Mouse (Mus musculus) MEL (cell line): Measurements from ENCODE around the gene Top3b. TPM values are rescaled to one million over a fixed set of nuclear protein-coding genes. Genes with fewer than 3 reads are reported as not detected.

Experiments
- DNase-seq: peaks from one replicate; pipeline ENCODE4 v3.0.0; 2011; ENCODE audit warnings: low read depth, low spot score
- H3K27ac ChIP-seq: 2 replicates; pipeline ENCODE4 v1.5.1; 2012; ENCODE audit warnings: low read depth, mild to moderate bottlenecking, control low read depth, low read length, moderate library complexity; ENCODE audit not compliant: control insufficient read depth
- H3K27me3 ChIP-seq, 2 experiments: fragments of 150-350 bp in 1 of 2; sonication (generic) in 1 of 2; 2 replicates each; pipeline ENCODE4 v1.6.1; 2012; ENCODE audit warnings: low read length in 2 of 2, mild to moderate bottlenecking in 2 of 2, improper control_type of control experiment in 1 of 2, moderate library complexity in 1 of 2; ENCODE audit not compliant: insufficient read depth in 2 of 2, control insufficient read depth in 1 of 2
- H3K36me3 ChIP-seq, 2 experiments: 2 replicates each; pipeline ENCODE4 v1.6.1; 2012 to 2014; ENCODE audit warnings: low read length in 2 of 2, improper control_type of control experiment in 1 of 2, inconsistent platforms in 1 of 2, mild to moderate bottlenecking in 1 of 2; ENCODE audit not compliant: insufficient read depth in 2 of 2, control insufficient read depth in 1 of 2
- H3K4me1 ChIP-seq, 2 experiments: fragments of 150-350 bp in 1 of 2; sonication (generic) in 1 of 2; 2 replicates each; pipeline ENCODE4 v1.6.1; 2012; ENCODE audit warnings: low read length in 2 of 2, improper control_type of control experiment in 1 of 2, mild to moderate bottlenecking in 1 of 2; ENCODE audit not compliant: insufficient read depth in 2 of 2, control insufficient read depth in 1 of 2
- H3K4me3 ChIP-seq, 2 experiments: fragments of 150-350 bp in 1 of 2; sonication (generic) in 1 of 2; 2 replicates each; pipeline ENCODE4 v1.5.1; 2012; ENCODE audit warnings: low read depth in 2 of 2, low read length in 2 of 2, mild to moderate bottlenecking in 2 of 2, moderate library complexity in 2 of 2, control low read depth in 1 of 2, improper control_type of control experiment in 1 of 2; ENCODE audit not compliant: control insufficient read depth in 1 of 2, insufficient read depth in 1 of 2
- H3K79me2 ChIP-seq: 2 replicates; pipeline ENCODE4 v1.6.1; 2012; ENCODE audit warnings: mild to moderate bottlenecking, low read length, moderate library complexity; ENCODE audit not compliant: control insufficient read depth, poor library complexity, insufficient read depth
- H3K9ac ChIP-seq: 2 replicates; pipeline ENCODE4 v1.6.1; 2012; ENCODE audit warnings: low read depth, mild to moderate bottlenecking, control low read depth, low read length, moderate library complexity; ENCODE audit not compliant: control insufficient read depth, poor library complexity, severe bottlenecking
- H3K9me3 ChIP-seq: fragments of 150-350 bp; sonication (generic); replicated peaks from 2 replicates; pipeline ENCODE4 v1.6.1; 2012; ENCODE audit warnings: mild to moderate bottlenecking, low read length, improper control_type of control experiment, moderate library complexity; ENCODE audit not compliant: insufficient read depth
- ELF1 ChIP-seq: IDR thresholded peaks from 2 replicates; pipeline ENCODE4 v1.6.1; 2014; ENCODE audit warnings: low read depth, mild to moderate bottlenecking, inconsistent platforms, low read length, improper control_type of control experiment, moderate library complexity
- EP300 ChIP-seq, 2 experiments: IDR thresholded peaks; 2 replicates each; pipeline ENCODE4 v1.6.1; 2011; ENCODE audit warnings: improper control_type of control experiment in 2 of 2, low read length in 2 of 2, low read depth in 1 of 2, mild to moderate bottlenecking in 1 of 2
- ETS1 ChIP-seq: IDR thresholded peaks from 2 replicates; pipeline ENCODE4 v1.6.1; 2012; ENCODE audit warnings: low read depth, mild to moderate bottlenecking, inconsistent platforms, low read length, improper control_type of control experiment, moderate library complexity
- GABPA ChIP-seq: IDR thresholded peaks from 2 replicates; pipeline ENCODE4 v1.6.1; 2012; ENCODE audit warnings: low read depth, mild to moderate bottlenecking, inconsistent platforms, low read length, improper control_type of control experiment, moderate library complexity
- HCFC1 ChIP-seq: IDR thresholded peaks from 2 replicates; pipeline ENCODE4 v1.6.1; 2012; ENCODE audit warnings: low read depth, mild to moderate bottlenecking, inconsistent platforms, low read length, improper control_type of control experiment, moderate library complexity
- MAFK ChIP-seq: IDR thresholded peaks from 2 replicates; pipeline ENCODE4 v1.6.1; 2011; ENCODE audit warnings: low read depth, mild to moderate bottlenecking, low read length, improper control_type of control experiment, borderline replicate concordance
- MEF2A ChIP-seq: IDR thresholded peaks from 2 replicates; pipeline ENCODE4 v1.6.1; 2014; ENCODE audit warnings: low read depth, mild to moderate bottlenecking, inconsistent platforms, low read length, improper control_type of control experiment; ENCODE audit not compliant: poor library complexity, insufficient replicate concordance, severe bottlenecking; ENCODE audit errors: extremely low read depth
- MYC ChIP-seq: IDR thresholded peaks from 2 replicates; pipeline ENCODE4 v1.6.1; 2011; ENCODE audit warnings: low read depth, mild to moderate bottlenecking, low read length, improper control_type of control experiment, moderate library complexity
- POLR2A ChIP-seq, 2 experiments: IDR thresholded peaks; 2 replicates each; pipeline ENCODE4 v1.6.1; 2011 to 2012; ENCODE audit warnings: low read length in 2 of 2, mild to moderate bottlenecking in 2 of 2, control low read depth in 1 of 2, improper control_type of control experiment in 1 of 2, low read depth in 1 of 2, moderate library complexity in 1 of 2; ENCODE audit not compliant: control insufficient read depth in 1 of 2, insufficient read depth in 1 of 2, poor library complexity in 1 of 2
- POLR2AphosphoS2 ChIP-seq: IDR thresholded peaks from 2 replicates; pipeline ENCODE4 v1.6.1; 2011; ENCODE audit warnings: low read length, improper control_type of control experiment
- RCOR1 ChIP-seq: IDR thresholded peaks from 2 replicates; pipeline ENCODE4 v1.6.1; 2012; ENCODE audit warnings: low read depth, mild to moderate bottlenecking, inconsistent platforms, low read length, improper control_type of control experiment
- TAL1 ChIP-seq: IDR thresholded peaks from 2 replicates; pipeline ENCODE4 v1.6.1; 2012; ENCODE audit warnings: mild to moderate bottlenecking, inconsistent platforms, low read length, moderate library complexity, mixed read lengths
- TBP ChIP-seq: IDR thresholded peaks from 2 replicates; pipeline ENCODE4 v1.8.0; 2011; ENCODE audit warnings: low read depth, low read length, improper control_type of control experiment
- ZC3H11A ChIP-seq: IDR thresholded peaks from 2 replicates; pipeline ENCODE4 v1.6.1; 2012; ENCODE audit warnings: low read depth, mild to moderate bottlenecking, inconsistent platforms, low read length, improper control_type of control experiment
- ZKSCAN1 ChIP-seq: IDR thresholded peaks from 2 replicates; pipeline ENCODE4 v1.6.1; 2012; ENCODE audit warnings: low read depth, mild to moderate bottlenecking, inconsistent platforms, low read length, improper control_type of control experiment, moderate library complexity
- ZMIZ1 ChIP-seq: IDR thresholded peaks from 2 replicates; pipeline ENCODE4 v1.6.1; 2012; ENCODE audit warnings: low read depth, mild to moderate bottlenecking, inconsistent platforms, low read length, improper control_type of control experiment, moderate library complexity
- polyA plus RNA-seq, 2 experiments: library from polyadenylated mRNA; stranded (reverse) in 1 of 2; unstranded in 1 of 2; fragments of >175 nt in 1 of 2; fragments of >200 nt in 1 of 2; gene quantifications; 2 replicates each; pipeline versions ENCODE4 v1.2.1 to v1.2.4; 2012; ENCODE audit warnings: low replicate concordance in 2 of 2, low read depth in 1 of 2; ENCODE audit not compliant: insufficient read length in 2 of 2, insufficient read depth in 1 of 2, missing spikeins in 1 of 2
- total RNA-seq: library from RNA; depleted of rRNA; stranded (reverse); fragments of 300-350 nt; gene quantifications from 2 replicates; pipeline ENCODE4 v1.2.3, GENCODE M21; 2012; rRNA removed

Top3b gene
- total and polyA plus RNA-seq, 3 experiments = 50.5 to 93.2 TPM; not detected in 1

GRCm38 (mm10) chr16:16941078-16941477, 70.5 kb downstream of the Top3b start:
- DNase-seq = no peak
- Histone ChIP-seq H3K79me2 (no peaks in the 10 kb centered on the region), H3K27me3 (no peaks in the 10 kb centered on the region), H3K9me3 (no peaks in the 10 kb centered on the region), H3K4me1 (no peaks in the 10 kb centered on the region), H3K36me3 (no peaks in the 10 kb centered on the region), H3K27ac (no peak overlapping the region), H3K4me3 (no peak overlapping the region), H3K9ac (no peak overlapping the region)
- TF ChIP-seq ZMIZ1 (no peak), ZKSCAN1 (no peak), MEF2A (no peak), EP300 (IDR thresholded peaks at IDR 0.05; ENCODE audit: low read depth in 1 of 2, low read length in 2 of 2) (no peak), ZC3H11A (no peak), MYC (no peak), GABPA (no peak), TBP (no peak), POLR2AphosphoS2 (no peak), POLR2A (IDR thresholded peaks at IDR 0.05; ENCODE audit: control insufficient read depth in 1 of 2, insufficient read depth in 1 of 2, low read depth in 1 of 2, low read length in 2 of 2, poor library complexity in 1 of 2) (no peak), MAFK (no peak), RCOR1 (no peak), TAL1 (no peak), ELF1 (no peak), ETS1 (no peak), HCFC1 (no peak)

Other genes starting within 250 kb of the Top3b start
- gene Olfr19, start 194.3 kb upstream of the Top3b start, total RNA-seq = not detected in 2 replicates
- not detected for gene Olfr19, start 194.3 kb upstream of the Top3b start, polyA plus RNA-seq
- gene Spag6l, start 41.3 kb upstream of the Top3b start, total RNA-seq = not detected in 2 replicates
- not detected for gene Spag6l, start 41.3 kb upstream of the Top3b start, polyA plus RNA-seq
- not detected in 2 replicates for gene Igll1, start 6.8 kb upstream of the Top3b start, total RNA-seq
- not detected for gene Igll1, start 6.8 kb upstream of the Top3b start, polyA plus RNA-seq
- gene Vpreb1, start 107 bp downstream of the Top3b start, total RNA-seq = not detected in 2 replicates
- under 1 TPM in 1 of 2 experiments, not detected in 1; 0.33 TPM for gene Vpreb1, start 107 bp downstream of the Top3b start, polyA plus RNA-seq
- 28.6 and 30.6 TPM in 2 replicates for gene Ppm1f, start 25.7 kb downstream of the Top3b start, total RNA-seq
- 10 to 100 TPM in 1 of 2 experiments, not detected in 1; 28.3 TPM for gene Ppm1f, start 25.7 kb downstream of the Top3b start, polyA plus RNA-seq
- gene Mapk1, start 112.6 kb downstream of the Top3b start, total RNA-seq = 125 and 131 TPM in 2 replicates
- gene Mapk1, start 112.6 kb downstream of the Top3b start, polyA plus RNA-seq = 100 to 1,000 TPM; 144 to 225 TPM
- 0.42 and 0.46 TPM in 2 replicates for gene Ypel1, start 199.0 kb downstream of the Top3b start, total RNA-seq
- 1 to 10 TPM in 1 of 2 experiments, not detected in 1; 1.1 TPM for gene Ypel1, start 199.0 kb downstream of the Top3b start, polyA plus RNA-seq
- 62.1 and 62.9 TPM in 2 replicates for gene Ppil2, start 240.5 kb downstream of the Top3b start, total RNA-seq
- 10 to 100 TPM in 1 of 2 experiments, not detected in 1; 81.2 TPM for gene Ppil2, start 240.5 kb downstream of the Top3b start, polyA plus RNA-seq